Mouse (Mus musculus) kidney, postnatal 0 days (tissue): ENCODE measurements at regions not wholly inside any gene's neighbourhood (a gene's known extent, or its start where the extent isn't known, plus 50 kb on each side); places are given as distances from the start of the nearest gene placed in this dataset.

Source experiments
- ATAC-seq: fragments of 200-750 bp; cut with Nextera tagmentation; replicated peaks from 2 replicates; pipeline ENCODE4 v1.8.0; 2017; ENCODE audit warnings: low read depth, moderate number of reproducible peaks, moderate TSS enrichment, moderate library complexity; ENCODE audit not compliant: low FRiP score
- DNase-seq: peaks from one replicate; pipeline ENCODE4 v3.0.0-alpha.2; 2016; ENCODE audit warnings: low spot score
- H3K27ac ChIP-seq: fragments of 300-500 bp; sonication (generic); 2 replicates; pipeline ENCODE4 v1.5.1; 2014; ENCODE audit warnings: mild to moderate bottlenecking
- H3K27me3 ChIP-seq: fragments of 300-500 bp; sonication (generic); 2 replicates; pipeline ENCODE4 v1.6.1; 2014; ENCODE audit warnings: low read length, mixed read lengths; ENCODE audit not compliant: insufficient read depth
- H3K36me3 ChIP-seq: fragments of 300-500 bp; sonication (generic); 2 replicates; pipeline ENCODE4 v1.6.1; 2014; ENCODE audit warnings: low read length, mixed read lengths; ENCODE audit not compliant: insufficient read depth
- H3K4me1 ChIP-seq: fragments of 300-500 bp; sonication (generic); replicated peaks from 2 replicates; pipeline ENCODE4 v1.6.1; 2014; ENCODE audit warnings: antibody characterized with exemption, low read length, mixed read lengths; ENCODE audit not compliant: insufficient read depth
- H3K4me2 ChIP-seq: fragments of 300-500 bp; sonication (generic); 2 replicates; pipeline ENCODE4 v1.6.1; 2014; ENCODE audit warnings: mild to moderate bottlenecking, low read length, moderate library complexity, mixed read lengths
- H3K4me3 ChIP-seq: fragments of 300-500 bp; sonication (generic); replicated peaks from 2 replicates; pipeline ENCODE4 v1.5.1; 2014; ENCODE audit warnings: low read depth, low read length
- H3K9ac ChIP-seq: fragments of 300-500 bp; sonication (generic); 2 replicates; pipeline ENCODE4 v1.6.1; 2014; ENCODE audit warnings: low read depth, low read length
- H3K9me3 ChIP-seq: fragments of 300-500 bp; sonication (generic); replicated peaks from 2 replicates; pipeline ENCODE4 v1.6.1; 2016; ENCODE audit warnings: low read length, inconsistent platforms, mixed read lengths
- CTCF ChIP-seq: IDR thresholded peaks from 2 replicates; pipeline ENCODE4 v1.5.1; 2016; ENCODE audit warnings: antibody characterized with exemption, low read depth, mild to moderate bottlenecking, moderate library complexity
- WGBS: fragments of 180-500 bp; shearing (Covaris S2); extraction: QIAGEN DNeasy Blood & Tissue Kit; methylation state at CpG from one replicate; pipeline ENCODE4 v1.1.7; 2014; 5-methylcytosine and 5-hydroxymethylcytosine counted together

DNA sequence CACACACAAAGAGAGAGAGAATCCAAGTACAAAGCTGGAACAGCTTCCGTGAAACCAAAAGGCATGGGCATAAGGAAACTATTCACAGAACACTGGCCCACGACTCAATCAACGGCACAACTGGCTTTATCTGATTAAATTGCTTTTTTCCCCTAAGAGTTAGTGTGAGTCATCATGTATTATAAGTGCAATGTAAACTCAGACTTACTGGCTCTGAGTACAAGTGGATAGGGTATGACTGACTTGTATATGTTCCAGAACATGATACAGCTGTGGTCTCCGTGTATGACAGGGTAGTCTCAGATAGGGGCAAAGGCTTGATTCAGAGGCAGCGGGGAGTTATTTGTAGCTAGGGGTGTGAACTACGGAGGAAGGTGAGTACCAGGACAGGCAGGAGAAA, 451.5 kb downstream of the Gm597 start:
- Histone ChIP-seq H3K9ac (no peak overlapping the region), H3K4me1 (no peaks in the 10 kb centered on the region), H3K4me3 (no peak overlapping the region), H3K4me2 (no peak overlapping the region), H3K9me3 (no peaks in the 10 kb centered on the region), H3K27ac (no peak overlapping the region), H3K27me3 (no peaks in the 10 kb centered on the region), H3K36me3 (no peaks in the 10 kb centered on the region)
- DNase-seq (peak; percentile 5), ATAC-seq (no peak)
- 65% methylated on average over 6 of the region's 6 CpGs for WGBS
- no peak for TF ChIP-seq CTCF

- no peak for DNase-seq
- Histone ChIP-seq H3K27me3 (no peaks in the 10 kb centered on the region), H3K36me3 (no peaks in the 10 kb centered on the region), H3K27ac (no peak overlapping the region), H3K9me3 (no peaks in the 10 kb centered on the region), H3K9ac (no peak overlapping the region), H3K4me3 (no peak overlapping the region), H3K4me1 (no peaks in the 10 kb centered on the region), H3K4me2 (no peak overlapping the region)
- WGBS, result 54% methylated on average over 3 of the region's 3 CpGs
- no peak for TF ChIP-seq CTCF
- no peak for ATAC-seq
Measured at GRCm38 (mm10) chr1:28324141-28324540, 455.9 kb downstream of the Gm597 start.
